Mouse (Mus musculus) hindlimb bud, embryonic 11.5 days (tissue): ENCODE measurements around the gene Prkcd.
A peak's percentile ranks its signal among the peaks of the same experiment; 100 is the strongest.

Source experiments
- DNase-seq: peaks from one replicate; pipeline ENCODE4 v3.0.0-alpha.2; 2012; ENCODE audit warnings: low read depth, low spot score; ENCODE audit errors: extremely low spot score

Prkcd gene

DNA sequence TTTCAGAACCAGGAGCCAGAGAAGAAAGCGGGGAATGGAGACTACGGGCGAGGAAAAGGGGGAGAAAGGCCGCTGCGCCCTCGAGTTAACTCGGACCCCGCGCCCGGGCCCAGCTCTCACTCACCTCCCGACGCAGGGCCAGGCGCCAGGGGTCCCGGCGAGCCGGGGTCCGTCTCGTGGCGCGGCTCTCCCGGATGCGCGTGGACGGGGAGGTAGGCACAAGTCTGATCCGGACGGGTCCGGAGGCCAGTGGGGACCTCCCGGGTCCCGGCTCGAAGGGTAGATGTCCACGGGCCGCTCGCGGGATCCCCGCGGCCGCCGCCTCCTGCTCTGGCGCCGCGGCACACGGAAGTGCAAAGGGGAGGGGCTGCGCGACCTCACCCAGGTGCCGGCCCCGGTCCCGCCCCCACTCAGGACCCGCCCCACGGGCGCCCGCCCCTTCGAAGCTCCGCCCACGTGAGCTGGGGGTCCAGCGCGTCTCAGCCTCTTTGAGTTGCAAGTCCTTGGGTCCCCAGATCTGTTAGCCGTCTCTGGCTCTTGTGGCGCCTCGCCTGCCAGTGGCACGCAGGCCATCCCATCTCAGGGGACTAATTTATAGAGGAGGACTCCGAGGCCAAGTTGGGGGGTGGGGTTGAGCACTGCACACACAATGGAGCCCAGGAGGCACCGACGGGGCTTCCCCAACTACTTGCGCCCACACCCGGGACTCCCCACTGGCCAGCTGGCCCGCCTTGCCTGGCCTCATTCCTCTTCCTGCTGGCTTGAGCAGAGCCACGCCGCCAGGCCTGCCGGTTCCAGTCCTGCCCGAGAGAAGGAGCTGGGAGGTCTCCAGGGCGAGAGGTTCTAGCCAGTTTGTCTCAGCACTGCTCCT, at the start of gene Prkcd:
Gene Prkcd, minus strand, starts transcription at position 355 of the 871 bp plus-strand sequence.
- peak; percentile 28 for DNase-seq

DNA sequence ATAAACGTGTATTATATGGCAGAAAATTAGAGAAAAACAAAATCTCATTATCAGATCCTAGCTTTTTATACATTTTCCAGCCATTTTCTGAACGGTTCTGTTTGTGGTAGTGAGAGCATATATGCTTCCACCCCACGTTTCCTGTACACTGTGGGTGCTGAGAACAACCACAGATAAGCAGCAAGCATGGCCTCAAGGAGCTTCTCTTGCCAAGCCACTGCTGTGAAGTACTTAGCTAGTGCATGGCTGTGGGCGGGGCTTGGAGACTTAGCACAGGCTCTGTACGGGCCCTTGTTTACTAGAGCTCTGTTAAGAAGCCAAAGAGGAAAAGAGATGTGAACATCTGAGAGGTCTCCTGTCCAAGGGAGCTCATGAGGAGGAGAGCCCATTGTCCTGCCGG, 48.9 kb upstream of the Prkcd start:
- no peak for DNase-seq

DNA sequence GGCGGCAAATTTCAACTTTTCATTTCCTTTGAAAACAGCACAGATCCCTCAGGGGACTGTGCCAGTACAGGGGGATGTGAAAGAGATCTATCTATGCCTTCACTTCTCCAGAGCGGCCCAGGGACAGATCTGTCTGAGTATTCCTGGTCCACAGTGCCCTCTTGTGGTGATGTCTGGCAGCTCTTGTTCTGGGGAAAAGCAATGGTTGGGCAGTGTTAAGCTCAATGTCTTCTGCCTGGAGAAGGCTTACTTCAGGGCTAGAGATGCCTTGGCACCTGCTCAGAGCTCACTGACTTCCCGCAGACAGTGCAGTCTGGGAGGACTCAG, 45.9 kb upstream of the Prkcd start:
- peak; percentile 74 for DNase-seq

DNA sequence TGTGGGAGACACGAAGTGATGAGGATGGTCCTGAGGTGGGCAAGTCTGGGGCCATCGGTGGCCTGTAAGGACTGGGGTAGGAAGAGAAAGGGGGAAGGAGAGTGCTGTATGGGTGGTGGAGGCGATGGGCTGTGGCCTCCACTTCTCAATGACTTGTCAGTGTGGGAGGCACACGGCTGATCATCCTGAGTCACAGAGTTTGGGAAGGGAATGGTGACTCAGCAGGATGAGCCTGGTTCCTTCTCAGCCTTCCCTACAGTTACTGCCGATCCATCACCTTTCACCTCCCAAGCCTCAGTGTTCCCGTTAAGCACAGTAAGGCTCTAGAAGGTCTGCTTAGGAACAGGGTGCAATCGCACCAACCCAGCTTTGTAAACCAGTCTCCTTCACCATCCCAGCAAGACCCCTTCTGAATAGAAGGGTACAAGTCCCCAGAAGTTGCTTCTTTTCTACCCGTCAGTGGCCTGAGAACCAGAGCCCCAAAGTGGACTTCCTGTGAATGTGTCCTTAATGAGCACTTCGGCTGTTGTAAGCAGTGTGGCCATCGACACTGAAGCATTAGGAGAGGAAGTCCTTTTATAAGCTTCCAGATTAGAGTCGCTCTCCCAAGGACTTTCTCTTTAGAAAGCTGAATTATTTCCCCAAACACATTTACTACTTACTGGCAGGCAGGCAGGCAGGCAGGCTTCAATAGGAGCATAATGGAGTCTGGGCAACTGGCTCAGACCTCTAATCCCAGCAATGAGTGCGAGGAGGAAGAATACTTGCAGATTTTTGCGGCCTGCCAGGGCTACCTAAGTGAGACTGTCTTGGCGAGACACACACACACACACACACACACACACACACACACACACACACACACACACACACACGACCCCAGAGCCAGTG, 45.3 kb upstream of the Prkcd start:
- DNase-seq, result no peak

DNA sequence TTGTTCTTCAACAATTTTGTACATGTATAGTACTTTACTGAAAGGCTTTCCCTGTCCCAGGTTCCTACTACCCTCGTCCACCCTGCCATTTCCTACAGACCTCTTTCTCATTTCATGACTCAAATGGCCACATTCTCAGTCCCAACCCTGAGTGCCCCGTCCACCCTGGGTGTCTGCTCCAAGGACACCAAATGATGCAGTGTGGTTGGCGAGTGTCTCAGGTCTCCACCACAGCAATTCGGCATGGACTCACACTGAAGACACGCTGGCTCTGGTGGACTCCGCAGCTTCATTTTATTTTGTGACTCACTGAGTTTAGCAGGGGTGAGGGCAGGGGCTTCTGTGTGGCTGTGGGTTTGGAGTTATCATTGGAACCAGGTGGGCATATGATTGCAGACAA, 44.2 kb upstream of the Prkcd start:
- DNase-seq, result no peak

DNA sequence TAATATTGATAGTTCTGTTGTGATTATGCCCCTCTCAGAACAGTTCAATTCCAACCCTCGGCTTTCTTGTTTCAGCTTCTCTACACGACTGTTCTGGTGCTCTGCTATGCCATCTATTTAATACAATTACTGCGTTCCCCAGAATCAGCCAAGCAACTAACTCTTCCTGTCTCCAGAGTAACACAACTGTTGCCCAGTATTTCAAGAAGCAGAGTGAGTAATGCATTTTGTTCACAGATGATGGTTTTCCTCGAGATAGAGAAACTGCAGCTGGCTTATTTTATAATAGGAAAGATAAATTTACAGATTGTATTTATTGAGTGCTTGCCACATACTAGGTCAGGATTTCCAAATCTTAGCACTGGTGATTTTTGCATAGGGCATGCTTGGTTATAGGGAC, 40.6 kb upstream of the Prkcd start:
- DNase-seq, result no peak

DNA sequence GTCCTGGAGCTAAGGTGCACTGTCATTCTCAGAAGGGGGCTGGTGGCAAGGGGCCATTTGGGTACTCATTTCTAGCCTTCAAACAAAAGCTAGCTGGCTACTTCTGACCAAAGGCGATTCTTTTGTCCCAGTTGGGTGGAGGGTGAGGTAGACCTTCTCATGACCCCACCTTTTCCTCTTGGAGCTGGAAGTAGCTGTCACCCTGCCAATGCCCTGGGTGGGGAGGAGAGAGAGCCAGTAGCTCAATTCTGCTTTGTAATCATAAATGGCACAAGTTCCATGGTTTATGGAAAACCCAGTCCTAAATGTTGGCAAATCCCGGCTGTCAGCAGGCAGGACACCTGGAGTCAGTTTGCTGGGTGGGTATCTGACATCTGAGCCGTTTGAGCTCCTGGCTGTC, 40.1 kb upstream of the Prkcd start:
- no peak for DNase-seq

DNA sequence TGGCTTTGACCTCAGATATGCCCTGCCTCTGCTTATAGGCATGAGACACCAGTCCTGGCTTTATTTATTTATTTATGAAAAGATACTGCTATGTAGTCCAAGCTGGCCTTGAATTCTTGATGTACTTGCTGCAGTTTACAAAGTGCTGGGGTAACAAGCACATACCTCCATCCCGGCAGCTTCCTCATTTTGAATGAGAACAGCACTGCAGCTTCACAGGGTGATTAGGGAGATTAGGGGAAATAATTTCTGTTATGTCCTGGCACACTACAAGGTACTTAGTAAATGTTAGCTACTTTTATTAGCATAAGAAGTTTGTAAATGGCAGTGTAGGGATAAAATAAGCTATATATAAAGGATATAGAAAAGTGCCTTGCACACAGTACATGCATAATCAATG, 29.5 kb upstream of the Prkcd start:
- DNase-seq, result no peak

DNA sequence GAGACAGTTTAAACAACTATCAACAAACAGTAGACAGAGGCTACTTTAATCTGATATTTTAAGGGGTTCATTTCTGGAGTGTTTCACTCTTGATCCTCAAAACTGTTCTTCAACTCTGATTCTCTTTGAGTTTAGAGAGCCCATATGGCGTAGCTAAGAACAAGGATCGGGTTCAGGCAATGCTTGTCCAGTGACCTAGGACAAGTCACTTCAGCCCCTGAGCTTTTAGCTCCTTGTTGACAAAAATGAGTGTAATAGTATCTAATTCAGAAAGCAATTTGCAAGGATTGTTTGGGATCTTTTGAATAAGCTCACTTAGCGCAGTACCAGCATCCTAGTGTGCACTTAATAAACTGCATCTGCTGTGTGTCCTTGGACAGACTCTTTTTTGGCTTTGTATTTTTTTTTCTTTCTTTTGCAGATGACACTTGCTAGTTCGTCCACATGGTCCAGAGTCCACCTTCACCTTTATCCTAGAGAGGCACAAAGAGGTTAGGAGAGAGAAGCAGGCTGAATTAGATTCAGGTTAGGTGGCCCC, 28.8 kb upstream of the Prkcd start:
- no peak for DNase-seq

DNA sequence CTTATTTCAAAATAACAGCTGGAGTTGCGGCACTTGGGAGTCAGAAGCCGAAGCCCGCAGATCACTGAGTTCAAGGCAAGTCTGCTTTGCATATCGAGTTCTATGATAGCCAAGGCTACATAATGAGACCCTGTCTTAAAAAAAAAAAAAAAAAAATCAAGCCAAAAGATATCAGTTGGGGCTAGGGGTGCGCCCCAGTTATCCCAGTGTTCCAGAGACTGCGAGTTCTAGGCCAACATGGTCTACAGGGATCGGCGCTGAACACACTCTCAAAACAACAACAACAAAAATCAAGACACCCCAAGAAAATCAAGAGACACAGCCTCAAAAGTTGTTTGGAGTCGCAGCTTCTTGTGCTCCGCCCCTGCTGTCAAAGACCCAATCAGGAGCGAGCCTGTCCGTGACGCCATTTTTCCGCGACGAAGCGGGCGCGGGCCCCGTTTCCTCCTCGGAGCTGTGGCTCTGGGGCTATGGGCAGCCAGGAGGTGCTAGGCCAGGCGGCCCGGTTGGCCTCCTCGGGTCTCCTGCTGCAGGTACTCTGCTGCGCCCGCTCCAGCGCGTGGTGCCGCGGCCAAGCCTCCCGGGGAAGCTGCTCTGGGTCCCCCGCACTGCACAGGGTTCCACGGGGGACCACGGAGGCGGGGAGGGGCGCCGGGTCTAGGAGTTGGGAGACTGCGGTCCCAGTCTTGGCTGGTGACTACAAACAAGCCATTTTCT, 28.1 kb upstream of the Prkcd start, which contains the start of gene Rft1:
Gene Rft1, plus strand, starts transcription at position 418 of the 717 bp plus-strand sequence.
- DNase-seq, result peak; percentile 89

DNA sequence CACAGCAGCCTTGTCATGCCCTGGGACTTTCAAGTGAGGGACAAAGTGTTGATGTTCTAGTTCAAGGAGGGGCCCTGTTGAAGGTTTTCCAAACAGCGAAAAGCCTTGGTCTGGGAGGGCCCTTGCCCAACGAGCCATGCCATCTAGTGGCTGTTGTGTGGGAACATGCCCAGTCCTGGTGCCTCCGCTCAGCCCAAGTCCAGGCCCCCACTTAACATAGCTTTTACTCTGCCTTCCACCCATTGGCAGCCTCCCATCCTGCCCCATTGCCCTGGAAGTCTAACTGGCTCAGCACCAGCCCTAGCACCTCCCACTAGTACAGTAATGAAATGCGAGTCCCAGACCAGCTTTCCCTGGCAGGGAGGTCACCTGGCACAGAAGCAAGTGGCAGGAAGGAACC, 25.0 kb upstream of the Prkcd start:
- no peak for DNase-seq

DNA sequence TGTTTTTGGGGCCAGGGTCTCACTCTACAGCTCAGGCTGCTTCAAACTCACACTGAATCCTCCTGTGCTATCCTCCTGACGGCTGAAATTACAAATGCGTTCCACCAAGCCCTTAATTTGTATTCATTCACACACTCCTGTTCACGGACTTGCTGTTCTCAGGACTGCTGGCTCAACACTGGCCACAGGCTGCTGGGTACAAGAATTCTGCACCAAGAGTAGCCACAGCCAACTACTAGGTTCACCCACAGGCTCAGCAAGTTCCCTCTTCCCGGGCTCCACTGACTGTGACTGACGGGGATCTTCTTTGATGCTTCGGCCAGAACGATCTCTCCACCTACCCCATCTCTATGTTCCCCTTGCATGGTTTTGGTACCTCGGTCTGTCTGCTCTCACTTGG, 23.7 kb upstream of the Prkcd start:
- no peak for DNase-seq

DNA sequence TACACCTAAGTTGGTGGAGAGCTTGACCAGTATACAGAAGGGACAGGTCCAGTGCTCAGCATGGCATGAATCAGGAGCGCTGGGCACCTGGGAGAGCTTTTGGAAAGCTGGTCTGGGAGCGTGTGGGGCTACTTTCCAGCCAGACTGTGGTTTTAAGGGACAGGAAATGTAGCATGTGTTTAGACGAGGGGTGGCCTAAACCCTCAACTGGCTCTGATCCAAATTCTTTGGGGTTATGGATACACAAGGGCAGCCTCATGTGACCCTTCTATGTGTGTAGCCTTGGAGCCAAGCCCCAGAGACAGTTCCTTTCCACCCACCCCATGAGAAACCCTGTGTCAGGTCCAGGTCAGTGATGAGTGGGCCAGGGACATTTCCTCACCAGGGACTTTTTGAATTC, 22.5 kb upstream of the Prkcd start:
- no peak for DNase-seq

DNA sequence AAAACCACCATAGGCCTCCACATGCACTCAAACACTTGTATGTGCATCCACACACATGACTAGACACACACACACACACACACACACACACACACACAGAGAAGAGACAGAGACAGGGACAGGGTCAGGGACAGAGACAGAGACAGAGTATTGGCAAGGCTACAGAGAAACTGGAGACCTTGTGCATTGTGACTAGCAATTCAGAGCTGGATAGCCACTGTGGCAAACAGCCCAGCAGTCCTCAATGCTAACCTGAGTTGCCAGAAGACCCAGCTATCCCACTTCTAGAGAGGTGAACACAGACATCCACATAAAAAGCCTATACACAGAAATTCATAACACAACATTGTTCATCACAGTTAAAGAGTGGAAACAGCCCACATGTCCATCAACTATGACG, 20.5 kb upstream of the Prkcd start:
- no peak for DNase-seq

DNA sequence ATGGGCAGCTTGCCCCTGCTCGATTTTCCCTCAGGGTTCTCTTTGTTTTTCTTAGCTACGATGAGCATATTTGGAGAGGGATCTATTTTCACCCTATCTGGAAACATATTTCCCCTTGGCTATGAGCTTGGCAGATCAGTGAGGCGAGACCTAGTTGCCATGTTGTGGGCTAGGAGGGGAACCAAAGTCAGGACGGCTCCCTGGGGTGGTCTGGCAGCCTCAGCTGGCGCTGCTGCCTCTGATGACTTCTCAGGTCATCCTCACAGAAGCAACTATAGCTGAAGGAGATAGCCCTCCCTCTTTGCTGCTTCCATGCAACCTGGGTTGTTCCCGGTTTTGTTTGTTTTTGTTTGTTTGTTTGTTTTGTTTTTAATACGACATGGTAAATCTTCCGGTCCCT, 19.1 kb upstream of the Prkcd start:
- DNase-seq, result no peak

DNA sequence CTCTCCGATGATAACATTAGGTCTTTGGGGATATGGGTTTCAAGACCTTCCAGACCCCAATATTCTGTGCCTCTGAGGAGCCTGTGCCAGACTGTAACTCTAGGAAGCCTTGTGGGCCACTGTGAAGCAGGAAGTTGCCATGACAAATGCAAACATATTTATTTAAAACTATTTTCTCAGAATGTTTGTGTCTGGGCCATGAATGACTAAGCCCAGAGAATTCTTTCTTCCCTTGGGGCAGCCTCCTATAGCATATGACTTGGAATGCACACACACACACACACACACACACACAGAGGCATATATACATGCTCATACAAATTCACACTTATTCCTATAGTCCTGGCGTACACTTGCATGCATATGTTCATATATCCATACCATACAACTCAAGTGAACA, 18.0 kb upstream of the Prkcd start:
- DNase-seq, result no peak

DNA sequence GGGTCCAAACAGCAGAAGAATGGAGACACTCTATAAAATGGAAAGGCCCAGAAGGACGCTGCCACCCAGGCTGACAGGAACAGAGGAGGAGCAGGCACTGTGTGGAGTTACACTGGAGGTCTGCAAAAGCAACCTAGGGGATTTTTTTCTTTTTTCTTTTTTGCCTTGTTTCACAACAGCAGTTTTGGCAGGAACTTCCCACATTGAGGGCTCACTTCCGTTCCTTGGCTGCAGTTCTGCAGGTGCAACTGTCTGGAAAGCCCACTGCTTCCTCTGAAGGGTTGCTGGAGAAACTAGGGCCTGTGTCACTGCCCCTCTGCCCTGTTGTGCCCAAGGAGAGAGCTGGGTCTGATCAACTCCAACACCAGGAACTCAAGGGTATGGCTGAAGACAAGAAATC, 15.7 kb upstream of the Prkcd start:
- DNase-seq, result no peak

DNA sequence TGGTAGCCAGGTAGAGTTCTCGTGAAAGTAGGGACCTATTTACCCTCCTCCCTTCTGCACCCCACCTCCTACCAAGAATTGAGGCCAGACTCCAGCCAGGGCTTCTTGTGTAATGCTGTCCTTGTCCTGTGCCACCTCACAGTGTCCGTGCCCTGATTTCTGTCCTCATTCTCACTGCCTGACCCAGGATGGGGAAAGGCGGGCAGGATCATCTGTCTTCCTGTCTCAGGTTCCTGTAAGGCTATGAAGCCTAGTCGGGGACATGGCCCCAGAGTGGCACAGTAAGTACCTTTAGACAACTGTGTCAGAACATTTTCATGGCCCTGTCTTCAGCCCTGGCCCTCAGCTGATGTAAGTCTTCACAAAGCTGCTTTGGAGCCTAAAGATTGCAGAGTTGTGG, 12.7 kb upstream of the Prkcd start:
- no peak for DNase-seq

DNA sequence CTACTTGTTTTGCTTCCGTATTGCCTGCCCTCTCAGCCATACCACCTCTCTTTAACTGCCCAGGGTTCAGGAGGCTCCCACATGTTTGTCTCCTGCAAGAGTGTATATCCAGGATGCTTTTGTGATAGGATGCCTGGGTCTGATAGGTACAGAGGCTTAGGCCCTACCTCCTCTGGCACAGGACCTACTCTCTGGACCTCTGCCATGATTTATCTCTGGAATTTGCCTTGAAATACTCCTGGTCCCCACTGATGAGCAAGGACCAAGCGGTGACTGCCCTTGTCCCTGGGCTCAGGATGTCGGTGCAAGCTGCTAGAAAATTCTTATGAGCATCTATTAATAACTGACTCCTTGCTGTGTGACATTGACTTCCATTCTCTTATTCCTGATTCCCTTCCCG, 12.0 kb upstream of the Prkcd start:
- DNase-seq, result no peak

DNA sequence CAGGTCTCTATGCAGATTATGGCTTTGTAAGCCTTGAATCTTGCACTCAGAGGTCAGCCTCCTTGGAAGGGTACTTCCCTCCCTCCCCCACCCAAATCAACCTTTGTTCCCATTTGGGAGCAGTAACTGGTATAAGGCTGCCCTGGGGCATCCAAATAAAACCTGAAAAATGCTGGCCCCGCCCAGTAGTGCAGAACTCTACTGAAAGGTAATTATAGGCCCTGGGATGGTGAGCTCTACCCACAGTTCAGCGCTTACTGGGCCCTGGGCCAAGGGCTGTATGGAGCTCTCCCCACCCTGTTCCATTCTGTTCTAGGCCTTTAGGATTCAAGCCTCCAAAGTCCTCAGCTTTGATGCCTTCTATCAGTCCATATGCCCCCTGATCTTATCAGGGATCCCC, 11.1 kb upstream of the Prkcd start:
- no peak for DNase-seq

DNA sequence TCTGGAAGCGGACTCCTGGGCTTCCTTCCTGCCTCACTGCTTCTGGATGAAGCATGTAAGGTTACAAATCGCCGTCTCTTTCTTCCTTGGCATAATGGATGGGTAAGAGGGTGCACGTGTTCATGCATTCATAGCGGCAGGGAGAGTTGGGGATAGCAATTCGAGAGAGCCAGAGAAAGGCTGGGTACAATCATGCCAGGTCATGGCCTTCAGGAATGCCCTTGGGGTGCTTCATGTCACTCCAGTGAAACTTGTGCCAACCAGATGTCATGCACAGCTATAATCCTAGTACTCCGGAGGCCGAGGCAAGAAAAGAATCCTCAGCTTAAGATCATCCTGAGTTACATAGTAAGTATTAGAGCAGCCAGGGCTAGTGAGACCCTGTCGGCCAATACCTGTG, 10.5 kb upstream of the Prkcd start:
- DNase-seq, result no peak
